Mouse (Mus musculus) kidney, adult 2 months (tissue): ENCODE measurements around the gene Pknox2. TPM values are rescaled to one million over a fixed set of nuclear protein-coding genes. Genes with fewer than 3 reads are reported as not detected.
A peak's percentile ranks its signal among the peaks of the same experiment; 100 is the strongest.

Experiments
- DNase-seq: peaks from one replicate; pipeline ENCODE4 v3.0.0; 2021
- H3K27ac ChIP-seq: fragments of 200-500 bp; 2 replicates; pipeline ENCODE4 v1.5.1; 2012; ENCODE audit warnings: low read depth, low read length, control low read depth, inconsistent platforms; ENCODE audit not compliant: insufficient read depth
- H3K27me3 ChIP-seq: fragments of 200-500 bp; replicated peaks from 2 replicates; pipeline ENCODE4 v1.6.1; 2012; ENCODE audit warnings: mild to moderate bottlenecking, moderate library complexity, low read length, inconsistent platforms; ENCODE audit not compliant: control insufficient read depth, insufficient read depth
- H3K36me3 ChIP-seq: fragments of 200-500 bp; 2 replicates; pipeline ENCODE4 v1.6.1; 2012; ENCODE audit warnings: mild to moderate bottlenecking, moderate library complexity, low read length, inconsistent platforms; ENCODE audit not compliant: control insufficient read depth, insufficient read depth
- H3K4me1 ChIP-seq: fragments of 200-500 bp; 2 replicates; pipeline ENCODE4 v1.6.1; 2011; ENCODE audit warnings: low read length; ENCODE audit not compliant: control insufficient read depth, insufficient read depth
- H3K4me3 ChIP-seq: fragments of 200-500 bp; 2 replicates; pipeline ENCODE4 v1.5.1; 2011; ENCODE audit warnings: mild to moderate bottlenecking, low read depth, low read length, control low read depth; ENCODE audit not compliant: insufficient read depth
- CTCF ChIP-seq: fragments of 200-500 bp; conservative IDR thresholded peaks from 2 replicates; pipeline ENCODE4 v1.5.1; 2011; ENCODE audit warnings: low read depth, mild to moderate bottlenecking, control low read depth, low read length, moderate library complexity, mixed read lengths; ENCODE audit not compliant: insufficient read depth, insufficient read length
- POLR2A ChIP-seq: fragments of 200-500 bp; IDR thresholded peaks from one replicate; pipeline ENCODE4 v1.6.1; 2011; ENCODE audit warnings: low read depth, low read length, control low read depth
- WGBS: fragments of 180-500 bp; shearing (Covaris S2); methylation state at CpG from one replicate; pipeline ENCODE4 v1.1.7; 2018; 5-methylcytosine and 5-hydroxymethylcytosine counted together
- polyA plus RNA-seq: library from polyadenylated mRNA; depleted of rRNA; stranded (reverse); fragments of >200 nt; gene quantifications from 2 replicates; pipeline ENCODE4 v1.2.3, GENCODE M21; 2012

The Pknox2 gene
- polyA plus RNA-seq, 1 experiment = 7.1 TPM

GRCm38 (mm10) chr9:37085370-37085769, 61.8 kb downstream of the Pknox2 start:
- Histone ChIP-seq H3K27me3 (no peaks in the 10 kb centered on the region), H3K4me1 (peaks cover 4% of the 10 kb centered on the region; the same call in 1 of the 2 replicates), H3K4me3 (no peak overlapping the region), H3K27ac (no peak overlapping the region), H3K36me3 (no peaks in the 10 kb centered on the region)
- 69% methylated on average over 2 of the region's 2 CpGs for WGBS
- TF ChIP-seq POLR2A (no peak), CTCF (no peak)
- DNase-seq = peak; percentile 61

GRCm38 (mm10) chr9:37082246-37082645, 65.0 kb downstream of the Pknox2 start:
- no peak for DNase-seq
- no peak overlapping the region for H3K4me3 ChIP-seq
- TF ChIP-seq CTCF (no peak), POLR2A (no peak)
- H3K36me3 ChIP-seq = no peaks in the 10 kb centered on the region
- H3K27me3 ChIP-seq = no peaks in the 10 kb centered on the region
- H3K4me1 ChIP-seq = 0 out of 2 replicates have a peak, but pooled peaks cover 2% of the 10 kb centered on the region
- H3K27ac ChIP-seq = no peak overlapping the region
- WGBS = 72% methylated on average over 10 of the region's 10 CpGs

- no peak for DNase-seq
- Histone ChIP-seq H3K27me3 (no peaks in the 10 kb centered on the region), H3K27ac (no peak overlapping the region), H3K36me3 (no peaks in the 10 kb centered on the region), H3K4me3 (no peak overlapping the region), H3K4me1 (0 out of 2 replicates have a peak, but pooled peaks cover 2% of the 10 kb centered on the region)
- 75% methylated on average over 6 of the region's 6 CpGs for WGBS
- TF ChIP-seq POLR2A = no peak
- TF ChIP-seq CTCF = no peak
Measured at GRCm38 (mm10) chr9:37080309-37080708, 66.9 kb downstream of the Pknox2 start.

- no peaks in the 10 kb centered on the region for H3K36me3 ChIP-seq
- 80% methylated on average over 2 of the region's 2 CpGs for WGBS
- no peak for DNase-seq
- no peaks in the 10 kb centered on the region for H3K27me3 ChIP-seq
- TF ChIP-seq POLR2A (no peak), CTCF (no peak)
- H3K27ac ChIP-seq = no peak overlapping the region
- H3K4me3 ChIP-seq = no peak overlapping the region
- no peaks in the 10 kb centered on the region for H3K4me1 ChIP-seq
Measured at GRCm38 (mm10) chr9:37077063-37077418, 70.2 kb downstream of the Pknox2 start.

GRCm38 (mm10) chr9:37076386-37077062, 70.7 kb downstream of the Pknox2 start:
- DNase-seq = no peak
- no peaks in the 10 kb centered on the region for H3K27me3 ChIP-seq
- no peak overlapping the region for H3K27ac ChIP-seq
- no peak for TF ChIP-seq POLR2A
- TF ChIP-seq CTCF = no peak
- H3K36me3 ChIP-seq = no peaks in the 10 kb centered on the region
- WGBS = 35% methylated on average over 15 of the region's 15 CpGs
- no peaks in the 10 kb centered on the region for H3K4me1 ChIP-seq
- no peak overlapping the region for H3K4me3 ChIP-seq

GRCm38 (mm10) chr9:37075903-37076302, 71.3 kb downstream of the Pknox2 start:
- TF ChIP-seq CTCF = no peak
- TF ChIP-seq POLR2A = no peak
- Histone ChIP-seq H3K27me3 (no peaks in the 10 kb centered on the region), H3K27ac (no peak overlapping the region), H3K36me3 (no peaks in the 10 kb centered on the region), H3K4me1 (no peaks in the 10 kb centered on the region), H3K4me3 (no peak overlapping the region)
- 52% methylated on average over 4 of the region's 4 CpGs for WGBS
- no peak for DNase-seq

GRCm38 (mm10) chr9:37069391-37070312, 77.6 kb downstream of the Pknox2 start:
- no peak for TF ChIP-seq POLR2A
- TF ChIP-seq CTCF = no peak
- 85% methylated on average over 6 of the region's 6 CpGs for WGBS
- H3K27me3 ChIP-seq = no peaks in the 10 kb centered on the region
- H3K4me3 ChIP-seq = no peak overlapping the region
- DNase-seq = no peak
- no peak overlapping the region for H3K27ac ChIP-seq
- no peaks in the 10 kb centered on the region for H3K36me3 ChIP-seq
- no peaks in the 10 kb centered on the region for H3K4me1 ChIP-seq
